Mouse (Mus musculus) E14TG2a.4 (cell line): ENCODE results near the gene Nr0b2.

Experiments
- CTCF ChIP-seq: conservative IDR thresholded peaks from 2 replicates; pipeline ENCODE4 v1.5.1; 2014; ENCODE audit warnings: low read length
- NANOG ChIP-seq: IDR thresholded peaks from 2 replicates; pipeline ENCODE4 v1.6.1; 2014; ENCODE audit warnings: borderline replicate concordance, low read length, mixed read lengths
- POU5F1 ChIP-seq: IDR thresholded peaks from 2 replicates; pipeline ENCODE4 v1.6.1; 2014; ENCODE audit warnings: low read length, borderline replicate concordance

- TF ChIP-seq CTCF = no peak
- TF ChIP-seq NANOG = no peak
- no peak for TF ChIP-seq POU5F1
Measured at GRCm38 (mm10) chr4:133508990-133509389, 44.2 kb upstream of the Nr0b2 start.
